Mouse (Mus musculus): ENCODE measurements around the gene Cmas. TPM values are rescaled to one million over a fixed set of nuclear protein-coding genes. Genes with fewer than 3 reads are reported as not detected.

The Cmas gene
- polyA plus RNA-seq, 1 experiment from 2014 or later = 72.8 TPM

DNA sequence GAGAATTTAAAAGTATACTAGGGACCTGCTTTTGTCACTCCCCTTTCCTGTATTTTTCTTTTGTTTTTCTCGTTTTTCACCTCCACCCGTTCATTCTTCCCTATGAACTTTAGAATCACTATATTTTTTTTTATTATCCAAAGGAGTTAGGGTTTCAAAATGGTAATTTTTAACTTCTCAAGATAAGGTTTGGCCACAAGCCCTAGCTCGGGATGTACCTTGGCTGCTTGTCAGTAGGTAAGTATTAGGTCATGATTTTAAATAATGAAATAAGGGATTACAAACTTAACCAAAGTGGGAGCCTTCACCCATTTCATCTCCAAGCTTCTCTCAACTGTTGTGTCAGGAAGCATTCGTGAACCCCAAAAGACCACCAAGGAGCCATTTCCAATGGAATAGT is 30.5 kb upstream of the Cmas start:
- no peaks in the 10 kb centered on the region for H3K27me3 ChIP-seq (ENCODE audit: insufficient read depth, low read length)
- no peak overlapping the region for H3K4me3 ChIP-seq (ENCODE audit: low read length)
- H3K9me3 ChIP-seq (ENCODE audit: low read length) = 0 out of 2 replicates have a peak, but pooled peaks cover 3% of the 10 kb centered on the region
- no peak for ATAC-seq (ENCODE audit: low FRiP score, low TSS enrichment)
- H3K36me3 ChIP-seq (ENCODE audit: insufficient read depth, low read length) = no peaks in the 10 kb centered on the region
- H3K4me1 ChIP-seq (ENCODE audit: insufficient read depth, low read length) = no peaks in the 10 kb centered on the region
- H3K9ac ChIP-seq (replicated peaks; ENCODE audit: low read length) = no peak overlapping the region
- H3K27ac ChIP-seq (ENCODE audit: low read length) = no peak overlapping the region
- H3K4me2 ChIP-seq (replicated peaks; ENCODE audit: low read depth, low read length) = no peak overlapping the region
- WGBS = 74% methylated on average over 4 of the region's 4 CpGs

DNA sequence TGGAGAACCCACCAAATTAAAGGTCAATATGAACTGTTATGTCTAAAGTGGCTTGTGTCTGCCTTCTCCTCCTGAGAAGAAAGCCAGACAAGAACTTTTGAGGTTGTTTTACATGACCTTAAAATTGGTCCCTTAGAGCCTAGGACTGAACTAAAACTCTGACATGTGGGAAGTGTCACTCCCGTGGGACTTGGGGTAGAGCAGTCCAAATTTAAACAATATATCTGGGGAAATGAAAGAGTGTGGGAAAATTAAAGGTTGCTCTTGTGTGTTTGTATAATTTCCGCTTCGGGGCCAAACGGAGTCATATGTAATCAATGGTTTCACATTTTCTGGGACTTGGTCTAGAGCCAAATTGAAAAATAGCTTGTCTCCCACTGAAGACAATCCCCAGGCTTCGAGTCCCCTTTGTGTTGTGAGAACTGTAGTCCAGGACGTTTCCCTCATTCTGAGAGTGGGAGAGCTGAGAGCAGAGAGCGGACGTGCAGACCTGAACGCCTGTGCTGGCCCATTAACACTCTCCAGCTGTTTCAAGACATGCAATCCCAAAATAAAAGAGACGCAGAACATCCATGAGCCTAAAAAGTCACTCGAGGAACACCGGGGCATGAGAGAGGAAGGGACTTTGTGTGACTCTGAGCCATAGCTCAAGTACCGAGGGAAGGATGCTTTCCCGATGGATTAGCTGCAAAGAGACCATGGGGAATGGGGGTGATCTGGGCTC is 23.8 kb upstream of the Cmas start:
- Histone ChIP-seq H3K9me3 (ENCODE audit: low read length) (no peaks in the 10 kb centered on the region), H3K9ac (replicated peaks; ENCODE audit: low read length) (no peak overlapping the region), H3K36me3 (ENCODE audit: insufficient read depth, low read length) (no peaks in the 10 kb centered on the region), H3K4me2 (replicated peaks; ENCODE audit: low read depth, low read length) (no peak overlapping the region), H3K4me1 (ENCODE audit: insufficient read depth, low read length) (no peaks in the 10 kb centered on the region), H3K27ac (ENCODE audit: low read length) (peak overlapping the region; percentile 63), H3K27me3 (ENCODE audit: insufficient read depth, low read length) (no peaks in the 10 kb centered on the region), H3K4me3 (ENCODE audit: low read length) (no peak overlapping the region)
- WGBS = 49% methylated on average over 14 of the region's 14 CpGs
- ATAC-seq (ENCODE audit: low FRiP score, low TSS enrichment) = peak; percentile 79; the same call in 1 of the 2 replicates

DNA sequence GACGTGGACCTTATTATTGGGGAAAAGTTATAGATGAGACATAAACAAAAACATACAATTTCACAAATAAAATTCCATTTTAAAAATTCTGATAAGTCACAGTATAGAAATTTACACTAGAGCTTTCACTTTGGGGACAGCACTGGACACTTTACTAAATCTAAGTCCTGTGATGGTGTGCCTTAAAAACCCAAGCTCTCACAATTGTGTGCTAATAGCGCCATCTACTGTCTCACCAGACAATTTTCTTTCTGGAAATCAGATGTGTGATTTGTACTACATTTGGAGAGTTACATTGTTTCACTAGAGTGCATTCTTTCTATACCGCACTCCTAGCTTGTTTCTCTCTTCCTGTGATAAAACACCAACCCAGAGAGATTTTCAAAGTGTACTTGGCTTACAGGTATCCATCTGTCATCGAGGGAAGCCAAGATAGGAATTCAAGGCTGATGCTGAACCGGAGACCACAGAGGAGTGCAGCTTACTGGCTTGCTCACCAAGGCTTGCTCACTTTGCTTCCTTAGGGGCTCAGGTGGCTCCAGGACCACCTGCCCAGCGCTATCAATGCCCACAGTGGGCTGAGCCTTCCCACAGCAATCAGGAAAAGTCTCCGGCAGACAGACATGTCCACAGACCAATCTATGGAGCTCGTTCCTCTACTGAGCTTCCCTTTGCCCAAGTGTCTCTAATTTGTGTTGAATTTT is 21.0 kb upstream of the Cmas start:
- Histone ChIP-seq H3K4me3 (ENCODE audit: low read length) (no peak overlapping the region), H3K36me3 (ENCODE audit: insufficient read depth, low read length) (no peaks in the 10 kb centered on the region), H3K27me3 (ENCODE audit: insufficient read depth, low read length) (no peaks in the 10 kb centered on the region), H3K27ac (ENCODE audit: low read length) (no peak overlapping the region), H3K9me3 (ENCODE audit: low read length) (no peaks in the 10 kb centered on the region), H3K4me1 (ENCODE audit: insufficient read depth, low read length) (no peaks in the 10 kb centered on the region), H3K9ac (replicated peaks; ENCODE audit: low read length) (no peak overlapping the region), H3K4me2 (replicated peaks; ENCODE audit: low read depth, low read length) (no peak overlapping the region)
- 49% methylated on average over 8 of the region's 8 CpGs for WGBS
- ATAC-seq (ENCODE audit: low FRiP score, low TSS enrichment) = 0 out of 2 replicates have a peak, but pooled peaks have one; percentile 25

DNA sequence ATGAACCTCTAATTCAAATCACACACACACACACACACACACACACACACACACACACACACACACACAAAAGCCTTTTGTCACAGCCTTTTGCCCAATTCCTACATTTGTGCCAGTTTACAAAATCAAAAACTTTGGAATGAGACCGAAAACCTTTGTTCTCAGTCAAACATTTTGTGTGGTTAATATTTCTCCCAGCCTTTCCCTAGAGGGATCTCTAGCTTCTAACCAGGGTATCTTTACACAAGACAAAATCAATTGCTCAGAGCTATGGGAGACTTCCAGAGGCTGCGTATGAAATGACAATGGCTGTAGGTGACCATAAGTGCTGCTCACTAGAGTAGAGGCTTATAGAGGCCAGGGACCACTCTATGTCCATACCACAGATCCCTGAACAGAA is 18.3 kb upstream of the Cmas start:
- no peak for ATAC-seq (ENCODE audit: low FRiP score, low TSS enrichment)
- H3K36me3 ChIP-seq (ENCODE audit: insufficient read depth, low read length) = no peaks in the 10 kb centered on the region
- H3K4me1 ChIP-seq (ENCODE audit: insufficient read depth, low read length) = no peaks in the 10 kb centered on the region
- H3K27me3 ChIP-seq (ENCODE audit: insufficient read depth, low read length) = no peaks in the 10 kb centered on the region
- no peak overlapping the region for H3K4me2 ChIP-seq (replicated peaks; ENCODE audit: low read depth, low read length)
- no peak overlapping the region for H3K4me3 ChIP-seq (ENCODE audit: low read length)
- H3K9me3 ChIP-seq (ENCODE audit: low read length) = no peaks in the 10 kb centered on the region
- H3K9ac ChIP-seq (replicated peaks; ENCODE audit: low read length) = no peak overlapping the region
- WGBS = 90% methylated on average over 2 of the region's 2 CpGs
- no peak overlapping the region for H3K27ac ChIP-seq (ENCODE audit: low read length)

DNA sequence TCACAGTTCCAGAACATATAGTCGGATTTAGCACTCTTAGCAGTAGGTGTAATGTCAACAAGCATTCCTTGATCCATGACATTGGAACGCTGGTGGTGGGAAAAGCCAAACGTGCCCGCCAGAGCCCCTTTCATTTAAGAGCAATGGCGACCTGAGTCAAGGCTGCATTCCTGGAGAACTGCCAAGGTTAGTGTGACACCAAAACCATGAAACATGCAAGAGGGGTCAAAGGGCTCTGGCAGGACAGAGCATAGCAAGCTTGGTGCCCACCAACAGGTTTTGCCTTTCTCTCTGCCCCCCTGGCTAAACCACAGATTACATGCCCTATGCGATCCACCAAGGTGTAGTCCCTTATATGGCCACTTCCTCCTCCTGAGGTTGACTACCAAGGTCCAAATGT is 17.8 kb upstream of the Cmas start:
- no peaks in the 10 kb centered on the region for H3K27me3 ChIP-seq (ENCODE audit: insufficient read depth, low read length)
- ATAC-seq (ENCODE audit: low FRiP score, low TSS enrichment) = no peak
- WGBS = 71% methylated on average over 6 of the region's 6 CpGs
- no peak overlapping the region for H3K27ac ChIP-seq (ENCODE audit: low read length)
- no peaks in the 10 kb centered on the region for H3K9me3 ChIP-seq (ENCODE audit: low read length)
- no peak overlapping the region for H3K4me2 ChIP-seq (replicated peaks; ENCODE audit: low read depth, low read length)
- H3K4me3 ChIP-seq (ENCODE audit: low read length) = no peak overlapping the region
- H3K4me1 ChIP-seq (ENCODE audit: insufficient read depth, low read length) = no peaks in the 10 kb centered on the region
- no peaks in the 10 kb centered on the region for H3K36me3 ChIP-seq (ENCODE audit: insufficient read depth, low read length)
- H3K9ac ChIP-seq (replicated peaks; ENCODE audit: low read length) = no peak overlapping the region

DNA sequence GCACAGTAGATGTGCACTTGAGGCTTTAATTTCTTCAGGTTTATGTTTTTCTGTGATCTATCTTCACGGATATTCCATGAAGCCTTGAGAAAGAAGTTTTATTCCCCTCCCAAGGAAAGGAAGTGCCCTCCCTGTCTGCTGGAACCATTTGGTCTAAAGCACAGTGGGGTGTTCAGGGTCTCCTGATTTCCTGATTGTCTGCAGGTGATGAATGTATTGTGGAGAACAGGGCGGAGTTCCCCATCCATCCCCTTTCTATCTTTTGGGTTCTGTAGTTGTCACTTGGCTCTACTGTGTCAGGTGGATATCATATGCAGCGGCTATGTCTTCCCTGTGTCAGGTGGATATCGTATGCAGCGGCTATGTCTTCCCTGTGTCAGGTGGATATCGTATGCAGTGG is 14.7 kb upstream of the Cmas start:
- WGBS = 83% methylated on average over 6 of the region's 6 CpGs
- no peaks in the 10 kb centered on the region for H3K27me3 ChIP-seq (ENCODE audit: insufficient read depth, low read length)
- H3K4me2 ChIP-seq (replicated peaks; ENCODE audit: low read depth, low read length) = no peak overlapping the region
- no peak overlapping the region for H3K4me3 ChIP-seq (ENCODE audit: low read length)
- ATAC-seq (ENCODE audit: low FRiP score, low TSS enrichment) = no peak
- H3K27ac ChIP-seq (ENCODE audit: low read length) = no peak overlapping the region
- H3K4me1 ChIP-seq (ENCODE audit: insufficient read depth, low read length) = no peaks in the 10 kb centered on the region
- H3K9ac ChIP-seq (replicated peaks; ENCODE audit: low read length) = no peak overlapping the region
- H3K9me3 ChIP-seq (ENCODE audit: low read length) = peaks cover 4% of the 10 kb centered on the region; the same call in 1 of the 2 replicates
- H3K36me3 ChIP-seq (ENCODE audit: insufficient read depth, low read length) = no peaks in the 10 kb centered on the region

DNA sequence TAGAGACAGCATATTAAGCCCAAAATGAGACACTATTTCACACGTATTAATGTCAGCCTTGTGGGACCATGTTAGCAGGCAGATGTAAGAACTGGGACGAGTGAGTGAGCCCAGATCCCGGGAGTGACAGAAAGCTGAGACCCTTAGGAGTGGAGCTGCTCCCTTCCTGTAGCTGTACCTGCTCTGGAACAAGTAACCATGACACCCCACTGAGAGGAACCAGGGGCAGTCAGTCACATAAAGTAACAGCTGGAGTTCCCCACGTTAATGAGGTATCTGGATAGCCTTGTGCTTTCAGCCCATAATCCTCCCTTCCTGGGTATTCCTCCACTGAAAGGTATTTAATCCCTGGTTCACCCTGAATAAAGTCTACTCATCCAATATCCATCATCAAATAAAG is 13.3 kb upstream of the Cmas start:
- H3K4me2 ChIP-seq (replicated peaks; ENCODE audit: low read depth, low read length) = no peak overlapping the region
- H3K9me3 ChIP-seq (ENCODE audit: low read length) = peaks cover 4% of the 10 kb centered on the region; the same call in 1 of the 2 replicates
- H3K4me3 ChIP-seq (ENCODE audit: low read length) = no peak overlapping the region
- no peak for ATAC-seq (ENCODE audit: low FRiP score, low TSS enrichment)
- WGBS = 51% methylated on average over 4 of the region's 4 CpGs
- H3K4me1 ChIP-seq (ENCODE audit: insufficient read depth, low read length) = no peaks in the 10 kb centered on the region
- H3K27me3 ChIP-seq (ENCODE audit: insufficient read depth, low read length) = no peaks in the 10 kb centered on the region
- H3K27ac ChIP-seq (ENCODE audit: low read length) = no peak overlapping the region
- no peak overlapping the region for H3K9ac ChIP-seq (replicated peaks; ENCODE audit: low read length)
- H3K36me3 ChIP-seq (ENCODE audit: insufficient read depth, low read length) = no peaks in the 10 kb centered on the region

DNA sequence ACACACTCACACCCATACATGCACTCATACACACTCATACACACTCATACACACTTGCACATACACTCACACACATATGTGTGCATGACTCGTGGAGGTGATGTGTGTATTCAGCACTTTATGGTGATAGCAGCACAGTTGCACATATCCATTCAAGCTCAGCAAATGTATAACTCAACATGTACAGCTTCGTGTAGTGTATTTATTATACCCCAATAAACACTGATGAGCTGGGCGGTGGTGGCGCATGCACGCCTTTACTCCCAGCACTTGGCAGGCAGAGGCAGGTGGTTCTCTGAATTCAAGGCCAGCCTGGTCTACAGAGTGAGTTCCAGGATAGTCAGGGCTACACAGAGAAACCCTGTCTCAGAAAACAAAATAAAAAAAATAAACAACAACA is 11.0 kb upstream of the Cmas start:
- 92% methylated on average over 5 of the region's 5 CpGs for WGBS
- ATAC-seq (ENCODE audit: low FRiP score, low TSS enrichment) = no peak

DNA sequence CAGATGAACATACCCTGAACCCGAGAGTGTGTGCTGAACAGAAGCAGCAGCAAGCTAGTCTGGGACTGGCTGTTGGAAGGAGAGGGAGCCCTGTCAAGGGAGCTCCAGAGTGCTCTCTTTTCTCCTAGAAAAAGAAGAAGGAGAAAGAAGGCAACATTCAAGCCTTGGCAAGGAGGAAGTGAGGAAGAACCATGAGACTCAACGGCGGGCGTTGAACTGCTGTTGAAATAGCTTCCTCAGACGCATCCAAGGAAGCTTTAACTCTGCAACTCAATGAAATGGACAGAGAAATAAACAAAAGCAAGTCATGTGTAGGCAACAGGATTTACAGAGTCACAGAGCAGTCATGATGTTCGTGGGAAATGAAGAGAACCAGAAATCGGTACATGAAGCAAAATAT is 9.7 kb upstream of the Cmas start:
- H3K4me3 ChIP-seq (ENCODE audit: low read length) = no peak overlapping the region
- no peaks in the 10 kb centered on the region for H3K4me1 ChIP-seq (ENCODE audit: insufficient read depth, low read length)
- WGBS = 69% methylated on average over 7 of the region's 7 CpGs
- H3K4me2 ChIP-seq (replicated peaks; ENCODE audit: low read depth, low read length) = no peak overlapping the region
- H3K27me3 ChIP-seq (ENCODE audit: insufficient read depth, low read length) = no peaks in the 10 kb centered on the region
- no peak overlapping the region for H3K9ac ChIP-seq (replicated peaks; ENCODE audit: low read length)
- no peak overlapping the region for H3K27ac ChIP-seq (ENCODE audit: low read length)
- no peaks in the 10 kb centered on the region for H3K36me3 ChIP-seq (ENCODE audit: insufficient read depth, low read length)
- peaks cover 4% of the 10 kb centered on the region; the same call in 1 of the 2 replicates for H3K9me3 ChIP-seq (ENCODE audit: low read length)
- no peak for ATAC-seq (ENCODE audit: low FRiP score, low TSS enrichment)

More for the DNA sequence above, 11.0 kb upstream of the Cmas start:
- Histone ChIP-seq H3K4me2 (replicated peaks; ENCODE audit: low read depth, low read length) (no peak overlapping the region), H3K4me3 (ENCODE audit: low read length) (no peak overlapping the region), H3K27me3 (ENCODE audit: insufficient read depth, low read length) (no peaks in the 10 kb centered on the region), H3K9ac (replicated peaks; ENCODE audit: low read length) (no peak overlapping the region), H3K36me3 (ENCODE audit: insufficient read depth, low read length) (no peaks in the 10 kb centered on the region), H3K9me3 (ENCODE audit: low read length) (peaks cover 4% of the 10 kb centered on the region; the same call in 1 of the 2 replicates), H3K27ac (ENCODE audit: low read length) (no peak overlapping the region), H3K4me1 (ENCODE audit: insufficient read depth, low read length) (no peaks in the 10 kb centered on the region)

DNA sequence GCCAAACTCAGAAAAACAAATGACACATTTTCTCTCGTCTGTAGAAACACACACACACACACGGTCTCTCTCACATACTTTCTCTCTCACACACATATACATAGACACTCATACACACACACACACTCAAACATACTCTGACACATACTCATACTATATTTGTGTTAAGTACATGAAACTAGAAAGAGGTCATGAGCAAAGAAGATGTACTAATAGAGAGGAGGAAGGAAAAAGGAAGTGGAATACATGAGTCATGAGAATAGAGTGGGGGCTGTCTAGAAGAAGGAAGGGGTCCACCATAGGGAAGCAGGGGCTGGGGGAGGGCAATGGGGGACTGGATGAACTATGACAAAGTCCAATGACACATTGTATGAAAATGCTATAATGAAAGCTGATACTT is 9.3 kb upstream of the Cmas start:
- Histone ChIP-seq H3K27ac (ENCODE audit: low read length) (no peak overlapping the region), H3K9ac (replicated peaks; ENCODE audit: low read length) (no peak overlapping the region), H3K36me3 (ENCODE audit: insufficient read depth, low read length) (no peaks in the 10 kb centered on the region), H3K4me3 (ENCODE audit: low read length) (no peak overlapping the region), H3K4me1 (ENCODE audit: insufficient read depth, low read length) (no peaks in the 10 kb centered on the region), H3K27me3 (ENCODE audit: insufficient read depth, low read length) (no peaks in the 10 kb centered on the region), H3K9me3 (ENCODE audit: low read length) (peaks cover 4% of the 10 kb centered on the region; the same call in 1 of the 2 replicates), H3K4me2 (replicated peaks; ENCODE audit: low read depth, low read length) (no peak overlapping the region)
- WGBS = 78% methylated on average over 2 of the region's 2 CpGs
- no peak for ATAC-seq (ENCODE audit: low FRiP score, low TSS enrichment)

Data from kidney, embryonic 16.5 days (tissue).